20 mouse cellular contexts compared by ENCODE assay signal in genomic region chr4:48554132-48554531, GRCm38 (mm10). TPM values are rescaled to one million over a fixed set of nuclear protein-coding genes. Genes with fewer than 3 reads are reported as not detected.
DNase-seq lines count a peak whose midpoint lies in the region; ATAC-seq and TF ChIP-seq lines count a peak whose summit lies in the region.
"Had no signal": no experiment of that assay in that cellular context is flagged by ENCODE, and none has a peak within 500 bp of the region (broad histone marks: within the 10 kb centered on the region; RNA-seq: fewer than 3 reads in every experiment).

No protein-coding gene starts in this region.

- peaks cover 0 to 2% of the 10 kb centered on the region in 2 experiments; a peak in 1 of 4 replicates for H3K4me1 ChIP-seq in CH12.LX (ENCODE audit: control insufficient read depth in 1 of 2, insufficient read depth in 2 of 2)
- H3K4me1 ChIP-seq in midbrain, embryonic 10.5 days, result peaks cover 2% of the 10 kb centered on the region

- in situ Hi-C loops in CH12.LX (cut with MboI; ENCODE audit: low pct_ligation_motif_present, low pct_unique_long_range_greater_than_20kb, low sequenced_read_pairs), result no loop called here

- no peak for TF ChIP-seq CTCF in CH12.LX (conservative IDR thresholded peaks at IDR 0.05 in 1 of 2, IDR thresholded peaks at IDR 0.05 in 1 of 2; ENCODE audit: low read depth in 2 of 2, low read length in 2 of 2)

- H3K79me2 ChIP-seq in CH12.LX (replicated peaks; ENCODE audit: control insufficient read depth, extremely low read depth, insufficient read depth, poor library complexity, severe bottlenecking), result no peaks in the 10 kb centered on the region

- H3K27ac ChIP-seq in CH12.LX (ENCODE audit: insufficient read depth, low read depth), result no peak overlapping the region
- no peak overlapping the region for H3K27ac ChIP-seq in midbrain, embryonic 10.5 days (replicated peaks)
- H3K27ac ChIP-seq: embryonic facial prominence, embryonic 12.5 days; forebrain, embryonic 12.5 days; hindbrain, embryonic 15.5 days had no signal

- H3K4me2 ChIP-seq in CH12.LX (ENCODE audit: insufficient read depth, low read depth, poor library complexity, severe bottlenecking), result peak overlapping the region; percentile 29; the same call in 1 of the 2 replicates
- H3K4me2 ChIP-seq: embryonic facial prominence, embryonic 12.5 days; forebrain, embryonic 12.5 days; heart, embryonic 11.5 days; heart, embryonic 15.5 days; hindbrain, embryonic 15.5 days had no signal

- DNase-seq in CH12.LX (ENCODE audit: extremely low read depth), result no peak
- no peak for DNase-seq in midbrain, embryonic 10.5 days (ENCODE audit: low spot score)
- DNase-seq in cerebellum, postnatal 25 days, result no peak
- DNase-seq in neural tube, embryonic 10.5 days (ENCODE audit: extremely low spot score, low spot score), result no peak
- DNase-seq: adrenal gland, adult 2 months; adrenal gland, postnatal 25 days; cerebellum, adult 2 months; cerebellum, postnatal 10 days; forebrain, postnatal 0 days; gastrocnemius, postnatal 14 days had no signal

- H3K4me3 ChIP-seq in CH12.LX (replicated peaks in 1 of 3; ENCODE audit: low read depth in 2 of 3, low read length in 2 of 3, poor library complexity in 1 of 3), result no peak overlapping the region
- H3K4me3 ChIP-seq in midbrain, embryonic 10.5 days, result no peak overlapping the region
- H3K4me3 ChIP-seq: embryonic facial prominence, embryonic 12.5 days; forebrain, embryonic 12.5 days; heart, embryonic 15.5 days; hindbrain, embryonic 15.5 days had no signal

- WGBS in midbrain, embryonic 10.5 days, result 89% methylated on average over 7 of the region's 7 CpGs

- no peak overlapping the region for H3K9ac ChIP-seq in CH12.LX (ENCODE audit: insufficient read depth, low read depth)
- H3K9ac ChIP-seq: embryonic facial prominence, embryonic 12.5 days; forebrain, embryonic 12.5 days; forebrain, postnatal 0 days; heart, embryonic 15.5 days; hindbrain, embryonic 15.5 days had no signal

- no peak for TF ChIP-seq RAD21 in CH12.LX (IDR thresholded peaks at IDR 0.05; ENCODE audit: low read depth, low read length)

- H3K9me3 ChIP-seq in CH12.LX (replicated peaks; ENCODE audit: low read length), result no peaks in the 10 kb centered on the region
- H3K9me3 ChIP-seq in midbrain, embryonic 10.5 days (replicated peaks), result no peaks in the 10 kb centered on the region
- H3K9me3 ChIP-seq: embryonic facial prominence, embryonic 12.5 days; forebrain, embryonic 12.5 days; heart, embryonic 15.5 days; hindbrain, embryonic 15.5 days had no signal

- TF ChIP-seq EP300 in CH12.LX (IDR thresholded peaks at IDR 0.05; ENCODE audit: low read length), result no peak

- TF ChIP-seq POLR2A in CH12.LX (IDR thresholded peaks at IDR 0.05; ENCODE audit: low read depth, low read length), result no peak

- no peaks in the 10 kb centered on the region for H3K36me3 ChIP-seq in CH12.LX (replicated peaks in 1 of 2; ENCODE audit: control insufficient read depth in 1 of 2, insufficient read depth in 1 of 2, low read length in 1 of 2)
- H3K36me3 ChIP-seq in midbrain, embryonic 10.5 days, result peaks cover 88% of the 10 kb centered on the region

- ATAC-seq in common myeloid progenitor, adult 5-6 weeks (replicated peaks; ENCODE audit: low read depth, poor library complexity, severe bottlenecking), result peak; percentile 88
- peak; percentile 70 for ATAC-seq in megakaryocyte progenitor cell, adult 5-6 weeks (replicated peaks; ENCODE audit: poor library complexity)
- ATAC-seq: activated CD4-positive, CD25-positive, alpha-beta regulatory T cell, adult 4 months; forebrain, postnatal 0 days; intestine, embryonic 16.5 days; Patski had no signal

- no peaks in the 10 kb centered on the region for H3K27me3 ChIP-seq in CH12.LX (replicated peaks)
- no peaks in the 10 kb centered on the region for H3K27me3 ChIP-seq in midbrain, embryonic 10.5 days (ENCODE audit: low read depth, poor library complexity, severe bottlenecking)
- H3K27me3 ChIP-seq: embryonic facial prominence, embryonic 12.5 days; forebrain, embryonic 12.5 days; heart, embryonic 15.5 days; hindbrain, embryonic 15.5 days; Patski had no signal

- dilution Hi-C loops in CH12.LX (cut with MboI; ENCODE audit: extremely low pct_ligation_motif_present, extremely low pct_unique_long_range_greater_than_20kb, low sequenced_read_pairs), result no loop called here

TF ChIP-seq in CH12.LX, 34 proteins besides CTCF, POLR2A, EP300 and RAD21:
- no peak for TF ChIP-seq BHLHE40 (IDR thresholded peaks at IDR 0.05; ENCODE audit: low read depth, low read length)
- TF ChIP-seq JUND (conservative IDR thresholded peaks at IDR 0.05; ENCODE audit: low read depth, low read length), result no peak
- no peak for TF ChIP-seq MYC (IDR thresholded peaks at IDR 0.05; ENCODE audit: low read depth, low read length)
- TF ChIP-seq POLR2AphosphoS2 (IDR thresholded peaks at IDR 0.05; ENCODE audit: low read depth, low read length), result no peak
- TF ChIP-seq IRF4 (IDR thresholded peaks at IDR 0.05; ENCODE audit: low read depth, low read length), result no peak
- TF ChIP-seq MAFK (IDR thresholded peaks at IDR 0.05; ENCODE audit: insufficient replicate concordance, low read length), result no peak
- TF ChIP-seq CHD1 (IDR thresholded peaks at IDR 0.05; ENCODE audit: low read depth, low read length), result no peak
- TF ChIP-seq USF1 (IDR thresholded peaks at IDR 0.05; ENCODE audit: low read depth, low read length), result no peak
- TF ChIP-seq KAT2A (IDR thresholded peaks at IDR 0.05; ENCODE audit: insufficient replicate concordance, low read length), result no peak
- no peak for TF ChIP-seq CHD2 (IDR thresholded peaks at IDR 0.05; ENCODE audit: low read length)
- TF ChIP-seq MAX (IDR thresholded peaks at IDR 0.05; ENCODE audit: low read length), result no peak

RNA-seq across cellular contexts. Expression of gene Msantd3, which starts 14.4 kb away (rescaled TPM):
- total RNA-seq in CH12.LX (2012; rRNA removed), result not detected in 2 replicates
- total RNA-seq in CH12.LX (2014; rRNA removed), result not detected in 2 replicates
- polyA plus RNA-seq in CH12.LX (2012; ENCODE audit: insufficient read length, low read depth), result not detected in 2 replicates
- total RNA-seq in common myeloid progenitor, adult 5-6 weeks (2017), result 14.1 and 16.9 TPM in 2 replicates
- 55.1 and 62.9 TPM in 2 replicates for total RNA-seq in megakaryocyte progenitor cell, adult 5-6 weeks (2015)
- total RNA-seq in megakaryocyte progenitor cell, adult 5-6 weeks (2017), result 59.6 and 68.9 TPM in 2 replicates
- polyA plus RNA-seq in midbrain, embryonic 10.5 days (2016; fragmentation: Nextera tagmentation; extraction: Ambion mirVana), result 69.1 and 71.2 TPM in 2 replicates
- polyA plus RNA-seq: activated CD4-positive, CD25-positive, alpha-beta regulatory T cell, adult 4 months had no signal

RNA-seq across cellular contexts. Expression of gene Tmeff1, which starts 30.8 kb away (rescaled TPM):
- 29.6 and 29.9 TPM in 2 replicates for total RNA-seq in CH12.LX (2012; rRNA removed)
- total RNA-seq in CH12.LX (2014; rRNA removed), result 32.4 and 37.3 TPM in 2 replicates
- polyA plus RNA-seq in CH12.LX (2012; ENCODE audit: insufficient read length, low read depth), result 23.3 and 25.5 TPM in 2 replicates
- total RNA-seq in common myeloid progenitor, adult 5-6 weeks (2017), result not detected in 2 replicates
- total RNA-seq in megakaryocyte progenitor cell, adult 5-6 weeks (2015), result 0.20 TPM in 1 of 2 replicates, not detected in the other
- total RNA-seq in megakaryocyte progenitor cell, adult 5-6 weeks (2017), result 0.12 and 0.91 TPM in 2 replicates
- polyA plus RNA-seq in midbrain, embryonic 10.5 days (2016; fragmentation: Nextera tagmentation; extraction: Ambion mirVana), result 90.3 and 136 TPM in 2 replicates
- polyA plus RNA-seq: activated CD4-positive, CD25-positive, alpha-beta regulatory T cell, adult 4 months had no signal

Comparison
In these comparisons a context has a peak if more than half of its experiments do, and no peak if none do; other contexts are left out.
1. RNA of gene Msantd3, which starts 14.4 kb away (total RNA-seq): 55.1 to 68.9 TPM in megakaryocyte progenitor cell, adult 5-6 weeks and 14.1 to 16.9 TPM in common myeloid progenitor, adult 5-6 weeks; not detected in CH12.LX; every median in the first group is over 10 times any median in the second.
2. RNA of gene Tmeff1, which starts 30.8 kb away (total RNA-seq): 29.6 to 37.3 TPM in CH12.LX; 0.12 to 0.91 TPM in megakaryocyte progenitor cell, adult 5-6 weeks and not detected in common myeloid progenitor, adult 5-6 weeks; every median in the first group is over 10 times any median in the second.